Mouse (Mus musculus) lung, embryonic 14.5 days (tissue): ENCODE measurements around the gene Nup214. TPM values are rescaled to one million over a fixed set of nuclear protein-coding genes. Genes with fewer than 3 reads are reported as not detected.

Experiments used
- ATAC-seq: fragments of 200-750 bp; cut with Nextera tagmentation; 2 replicates; pipeline ENCODE4 v1.8.0; 2017; ENCODE audit warnings: mild to moderate bottlenecking, moderate TSS enrichment, moderate library complexity; ENCODE audit not compliant: insufficient read depth
- DNase-seq: peaks from one replicate; pipeline ENCODE4 v3.0.0-alpha.2; 2015
- H3K27ac ChIP-seq: fragments of 300-500 bp; sonication (generic); 2 replicates; pipeline ENCODE4 v1.5.1; 2014; ENCODE audit warnings: low read depth, mild to moderate bottlenecking, moderate library complexity
- H3K27me3 ChIP-seq: fragments of 300-500 bp; sonication (generic); 2 replicates; pipeline ENCODE4 v1.6.1; 2014; ENCODE audit warnings: low read length, control low read depth; ENCODE audit not compliant: insufficient read depth
- H3K36me3 ChIP-seq: fragments of 300-500 bp; sonication (generic); 2 replicates; pipeline ENCODE4 v1.6.1; 2014; ENCODE audit warnings: control low read depth; ENCODE audit not compliant: insufficient read depth
- H3K4me1 ChIP-seq: fragments of 300-500 bp; sonication (generic); 2 replicates; pipeline ENCODE4 v1.6.1; 2014; ENCODE audit warnings: antibody characterized with exemption, control low read depth; ENCODE audit not compliant: insufficient read depth
- H3K4me2 ChIP-seq: fragments of 300-500 bp; sonication (generic); 2 replicates; pipeline ENCODE4 v1.6.1; 2014; ENCODE audit warnings: mild to moderate bottlenecking
- H3K4me3 ChIP-seq: fragments of 300-500 bp; sonication (generic); 2 replicates; pipeline ENCODE4 v1.5.1; 2014; ENCODE audit warnings: low read depth, low read length
- H3K9ac ChIP-seq: fragments of 300-500 bp; sonication (generic); 2 replicates; pipeline ENCODE4 v1.6.1; 2014
- H3K9me3 ChIP-seq: fragments of 300-500 bp; sonication (generic); 2 replicates; pipeline ENCODE4 v1.6.1; 2016; ENCODE audit warnings: low read depth, low read length, control low read depth
- CTCF ChIP-seq: IDR thresholded peaks from 2 replicates; pipeline ENCODE4 v1.5.1; 2016; ENCODE audit warnings: antibody characterized with exemption, low read depth
- WGBS: fragments of 180-500 bp; shearing (Covaris S2); extraction: QIAGEN DNeasy Blood & Tissue Kit; methylation state at CpG from one replicate; pipeline ENCODE4 v1.1.7; 2014; 5-methylcytosine and 5-hydroxymethylcytosine counted together
- polyA plus RNA-seq: library from polyadenylated mRNA; unstranded; fragments of >200 nt; fragmentation: Nextera tagmentation; extraction: Ambion mirVana; gene quantifications from 2 replicates; pipeline ENCODE4 v1.2.1, GENCODE M21; 2014

The Nup214 gene
- polyA plus RNA-seq, 1 experiment from 2014 or later: 82.4 TPM

GRCm38 (mm10) chr2:31952725-31953124 is 21.5 kb upstream of the Nup214 start:
- ATAC-seq (no peak), DNase-seq (no peak)
- H3K4me2 ChIP-seq: no peak overlapping the region
- no peak overlapping the region for H3K27ac ChIP-seq
- no peak overlapping the region for H3K4me3 ChIP-seq
- no peaks in the 10 kb centered on the region for H3K36me3 ChIP-seq
- H3K9ac ChIP-seq: no peak overlapping the region
- WGBS: 69% methylated on average over 3 of the region's 3 CpGs
- H3K27me3 ChIP-seq: no peaks in the 10 kb centered on the region
- H3K9me3 ChIP-seq: no peaks in the 10 kb centered on the region
- H3K4me1 ChIP-seq: peaks cover 3% of the 10 kb centered on the region; the same call in 1 of the 2 replicates
- no peak for TF ChIP-seq CTCF

- peak; percentile 36; the same call in 1 of the 2 replicates for ATAC-seq
- H3K4me3 ChIP-seq: no peak overlapping the region
- DNase-seq: peak; percentile 33
- H3K27ac ChIP-seq: peak overlapping the region; percentile 46; the same call in 1 of the 2 replicates
- peaks cover 3% of the 10 kb centered on the region; the same call in 1 of the 2 replicates for H3K4me1 ChIP-seq
- H3K36me3 ChIP-seq: no peaks in the 10 kb centered on the region
- H3K27me3 ChIP-seq: no peaks in the 10 kb centered on the region
- H3K4me2 ChIP-seq: no peak overlapping the region
- H3K9ac ChIP-seq: no peak overlapping the region
- WGBS: 44% methylated on average over 8 of the region's 8 CpGs
- H3K9me3 ChIP-seq: no peaks in the 10 kb centered on the region
- no peak for TF ChIP-seq CTCF
Observed at GRCm38 (mm10) chr2:31953687-31954086, 20.5 kb upstream of the Nup214 start.

- Histone ChIP-seq H3K27ac (no peak overlapping the region), H3K9me3 (no peaks in the 10 kb centered on the region), H3K4me3 (no peak overlapping the region), H3K4me1 (peaks cover 3% of the 10 kb centered on the region; the same call in 1 of the 2 replicates), H3K9ac (no peak overlapping the region), H3K36me3 (no peaks in the 10 kb centered on the region), H3K4me2 (no peak overlapping the region), H3K27me3 (no peaks in the 10 kb centered on the region)
- ATAC-seq (no peak), DNase-seq (no peak)
- 81% methylated on average over 9 of the region's 9 CpGs for WGBS
- TF ChIP-seq CTCF: no peak
Observed at GRCm38 (mm10) chr2:31954779-31955181, 19.5 kb upstream of the Nup214 start.

GRCm38 (mm10) chr2:31955686-31956085 is 18.6 kb upstream of the Nup214 start:
- H3K4me3 ChIP-seq: no peak overlapping the region
- WGBS: 75% methylated on average over 5 of the region's 5 CpGs
- H3K4me1 ChIP-seq: peaks cover 3% of the 10 kb centered on the region; the same call in 1 of the 2 replicates
- no peaks in the 10 kb centered on the region for H3K36me3 ChIP-seq
- no peak overlapping the region for H3K27ac ChIP-seq
- no peak for TF ChIP-seq CTCF
- H3K9ac ChIP-seq: no peak overlapping the region
- ATAC-seq (no peak), DNase-seq (no peak)
- H3K4me2 ChIP-seq: no peak overlapping the region
- no peaks in the 10 kb centered on the region for H3K9me3 ChIP-seq
- no peaks in the 10 kb centered on the region for H3K27me3 ChIP-seq

GRCm38 (mm10) chr2:31957211-31957610 is 17.0 kb upstream of the Nup214 start:
- H3K36me3 ChIP-seq: 0 out of 2 replicates have a peak, but pooled peaks cover 2% of the 10 kb centered on the region
- no peak overlapping the region for H3K9ac ChIP-seq
- no peak for DNase-seq
- ATAC-seq: no peak
- no peak overlapping the region for H3K4me3 ChIP-seq
- H3K27me3 ChIP-seq: no peaks in the 10 kb centered on the region
- 83% methylated on average over 10 of the region's 10 CpGs for WGBS
- no peaks in the 10 kb centered on the region for H3K9me3 ChIP-seq
- H3K27ac ChIP-seq: no peak overlapping the region
- TF ChIP-seq CTCF: no peak
- H3K4me1 ChIP-seq: no peaks in the 10 kb centered on the region
- no peak overlapping the region for H3K4me2 ChIP-seq

GRCm38 (mm10) chr2:31960986-31961385 is 13.2 kb upstream of the Nup214 start:
- no peaks in the 10 kb centered on the region for H3K4me1 ChIP-seq
- WGBS: 93% methylated on average over 8 of the region's 8 CpGs
- H3K27me3 ChIP-seq: no peaks in the 10 kb centered on the region
- 0 out of 2 replicates have a peak, but pooled peaks cover 2% of the 10 kb centered on the region for H3K36me3 ChIP-seq
- TF ChIP-seq CTCF: no peak
- no peak overlapping the region for H3K4me2 ChIP-seq
- H3K4me3 ChIP-seq: no peak overlapping the region
- H3K9me3 ChIP-seq: no peaks in the 10 kb centered on the region
- no peak for ATAC-seq
- H3K9ac ChIP-seq: no peak overlapping the region
- DNase-seq: no peak
- no peak overlapping the region for H3K27ac ChIP-seq

GRCm38 (mm10) chr2:31961791-31962222 is 12.4 kb upstream of the Nup214 start:
- no peak overlapping the region for H3K4me3 ChIP-seq
- ATAC-seq (no peak), DNase-seq (no peak)
- no peaks in the 10 kb centered on the region for H3K9me3 ChIP-seq
- 0 out of 2 replicates have a peak, but pooled peaks cover 2% of the 10 kb centered on the region for H3K36me3 ChIP-seq
- 70% methylated on average over 4 of the region's 4 CpGs for WGBS
- no peak overlapping the region for H3K9ac ChIP-seq
- H3K27me3 ChIP-seq: no peaks in the 10 kb centered on the region
- H3K27ac ChIP-seq: peak overlapping the region; percentile 15
- H3K4me2 ChIP-seq: no peak overlapping the region
- TF ChIP-seq CTCF: no peak
- H3K4me1 ChIP-seq: no peaks in the 10 kb centered on the region
